Mouse (Mus musculus): Measurements from ENCODE around the gene Zfp362.

The Zfp362 gene

GRCm38 (mm10) chr4:128806043-128806826 lies at the start of gene Zfp362:
Gene Zfp362 (minus strand): TSS chr4:128806045.
- no peak for DNase-seq (ENCODE audit: low spot score)

GRCm38 (mm10) chr4:128855613-128856040 lies 49.8 kb upstream of the Zfp362 start:
- peak; percentile 6 for DNase-seq (ENCODE audit: low spot score)

GRCm38 (mm10) chr4:128853117-128853516 lies 47.3 kb upstream of the Zfp362 start:
- DNase-seq (ENCODE audit: low spot score), result no peak

DNA sequence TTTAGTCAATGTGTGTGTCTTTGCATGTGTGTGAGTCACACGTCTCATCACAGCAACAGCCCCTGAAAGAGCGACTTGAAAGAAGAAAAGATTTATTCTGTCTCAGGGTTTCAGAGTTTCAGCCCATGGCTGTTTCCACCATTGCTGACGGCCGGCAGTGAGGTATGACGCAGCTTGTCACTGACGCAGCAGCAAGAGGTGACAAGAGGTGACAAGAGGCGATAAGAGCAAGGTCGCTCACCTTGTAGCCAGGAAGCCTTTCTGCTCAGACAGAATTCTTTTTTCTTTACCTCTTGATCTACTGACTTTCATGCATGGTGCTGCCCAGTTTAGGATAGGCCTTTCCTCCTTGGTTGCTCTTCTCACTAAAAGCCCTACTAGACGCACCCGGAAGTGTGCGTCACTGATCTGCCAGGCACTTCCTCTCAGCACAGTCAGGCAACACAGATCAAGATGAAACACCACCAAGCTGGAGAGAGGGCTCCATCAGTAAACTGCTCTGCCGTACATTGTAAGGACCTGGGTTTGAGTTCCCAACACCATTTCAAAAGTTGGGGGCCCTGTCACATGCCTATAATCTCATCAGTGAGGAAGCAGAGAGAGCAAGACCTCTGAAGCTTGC lies 46.5 kb upstream of the Zfp362 start:
- no peak for DNase-seq (ENCODE audit: low spot score)

- no peak for DNase-seq (ENCODE audit: low spot score)
These were observed 43.8 kb upstream of the Zfp362 start for GRCm38 (mm10) chr4:128849686-128850085.

DNA sequence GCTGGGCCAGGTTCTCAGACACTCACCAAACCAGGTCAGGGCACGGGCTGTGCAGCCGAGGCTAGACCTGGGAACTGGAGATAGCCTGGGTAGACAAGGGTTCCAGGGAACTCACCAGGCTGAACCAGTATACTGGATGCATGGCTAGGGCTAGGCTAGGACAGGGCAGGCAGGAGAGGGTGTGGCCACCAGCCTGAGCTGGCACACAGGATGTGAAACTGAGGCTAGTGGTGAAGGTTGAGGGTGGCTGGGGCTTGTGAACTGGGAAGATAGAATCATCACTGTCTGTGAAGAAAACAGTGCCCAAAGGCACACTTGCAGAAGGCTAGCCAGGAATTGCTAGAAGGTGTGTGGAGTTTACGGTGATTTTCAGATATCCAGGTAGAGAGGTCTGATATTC lies 43.1 kb upstream of the Zfp362 start:
- no peak for DNase-seq (ENCODE audit: low spot score)

DNA sequence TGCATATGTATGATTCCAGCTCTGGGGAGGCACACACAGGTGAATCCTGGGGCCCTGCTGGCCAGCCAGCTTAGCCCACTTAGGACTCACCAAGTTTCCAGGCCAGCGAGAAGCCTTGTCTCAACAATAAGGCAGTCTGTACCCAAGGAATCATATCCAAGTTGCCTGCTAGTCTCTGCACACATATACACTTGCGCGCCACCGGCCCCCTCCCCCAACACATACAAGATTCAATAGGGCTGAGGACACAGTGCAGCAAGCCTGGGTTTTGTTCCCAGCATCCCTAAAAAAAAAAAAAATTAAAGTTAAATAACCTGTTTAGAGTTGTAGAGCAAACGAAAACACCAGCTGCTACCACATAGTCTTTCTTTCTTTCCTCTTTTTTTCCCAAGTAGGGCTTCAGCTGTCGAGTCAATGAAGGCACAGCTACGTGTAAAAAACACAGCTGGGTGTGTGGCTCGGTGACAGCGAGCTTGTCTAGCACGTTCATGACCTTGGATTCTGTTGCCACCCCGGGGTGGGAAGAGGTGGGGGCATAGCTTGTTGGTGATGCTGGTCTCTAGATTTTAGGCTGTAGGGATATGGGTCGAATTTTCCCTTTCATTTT lies 39.6 kb upstream of the Zfp362 start:
- DNase-seq (ENCODE audit: low spot score), result no peak

- DNase-seq (ENCODE audit: low spot score), result no peak
These were observed 38.7 kb upstream of the Zfp362 start for GRCm38 (mm10) chr4:128844566-128844965.

- no peak for DNase-seq (ENCODE audit: low spot score)
These were observed 35.4 kb upstream of the Zfp362 start for GRCm38 (mm10) chr4:128841259-128841658.

DNA sequence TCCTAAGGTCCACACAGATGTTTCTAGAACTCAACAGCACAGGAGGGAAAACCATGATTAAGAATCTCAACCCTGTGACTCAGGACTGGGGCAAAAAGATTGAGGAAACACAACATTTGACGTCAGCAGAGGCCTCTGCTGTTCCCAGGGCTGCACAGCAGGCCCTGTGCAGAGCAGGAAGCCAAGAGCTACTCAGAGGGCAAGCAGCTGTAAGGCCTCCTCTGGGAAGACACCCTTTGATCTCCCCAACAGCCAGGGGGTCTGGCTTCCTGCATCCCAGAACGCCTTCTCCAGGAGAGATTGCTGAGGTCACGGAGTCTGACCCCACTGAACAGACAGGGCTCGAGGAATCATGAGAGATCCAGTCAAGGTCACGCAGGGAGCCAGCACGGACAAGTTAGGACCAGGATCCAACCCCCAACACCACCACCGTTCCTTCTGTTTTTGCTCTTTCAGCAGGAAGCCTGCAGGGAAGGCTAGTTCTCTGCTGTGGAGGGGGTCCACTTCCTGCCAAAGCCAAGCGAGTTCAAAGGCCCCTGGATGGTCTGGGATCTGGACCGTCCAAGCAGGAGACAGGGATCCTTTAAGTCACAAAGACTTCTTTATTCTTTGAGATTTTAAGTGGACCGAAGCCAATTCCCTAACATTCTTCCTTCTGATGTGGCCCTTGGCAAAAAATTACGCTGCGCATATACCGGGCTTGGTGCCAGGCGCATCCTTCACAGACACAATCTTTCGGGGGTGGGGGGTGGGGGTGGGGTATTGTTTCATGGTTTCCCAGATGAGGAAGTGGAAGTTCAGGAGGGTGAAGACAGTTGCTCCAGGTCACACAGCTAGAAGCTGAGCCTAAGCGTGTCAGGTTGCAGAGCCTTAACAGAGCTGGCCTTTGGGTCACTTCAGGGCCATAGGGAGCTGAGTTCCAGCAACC lies 34.2 kb upstream of the Zfp362 start:
- DNase-seq (ENCODE audit: low spot score), result peak; percentile 37

- DNase-seq (ENCODE audit: low spot score), result no peak
These were observed 32.4 kb upstream of the Zfp362 start for GRCm38 (mm10) chr4:128838202-128838601.

GRCm38 (mm10) chr4:128824131-128824530 lies 18.3 kb upstream of the Zfp362 start:
- DNase-seq (ENCODE audit: low spot score), result no peak

DNA sequence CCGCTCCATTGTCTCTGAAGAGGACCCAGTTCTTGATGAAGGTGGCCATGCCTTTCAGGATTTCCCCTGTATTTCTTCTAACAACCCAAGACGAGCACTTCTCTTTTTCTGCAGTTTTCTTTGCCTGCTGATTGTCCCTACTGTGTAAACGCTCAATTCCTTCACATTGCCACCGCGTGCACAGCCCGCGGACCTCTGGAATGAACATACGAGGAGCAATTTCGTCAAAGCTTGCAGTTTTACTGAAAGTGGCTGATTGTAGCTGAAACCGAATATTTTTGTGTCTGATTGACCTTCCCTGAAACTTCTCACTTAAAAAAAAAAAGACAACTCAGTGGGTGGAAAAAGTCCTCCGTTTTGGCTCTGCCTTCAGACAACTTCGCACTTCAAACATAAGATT lies 14.7 kb upstream of the Zfp362 start:
- DNase-seq (ENCODE audit: low spot score), result no peak

DNA sequence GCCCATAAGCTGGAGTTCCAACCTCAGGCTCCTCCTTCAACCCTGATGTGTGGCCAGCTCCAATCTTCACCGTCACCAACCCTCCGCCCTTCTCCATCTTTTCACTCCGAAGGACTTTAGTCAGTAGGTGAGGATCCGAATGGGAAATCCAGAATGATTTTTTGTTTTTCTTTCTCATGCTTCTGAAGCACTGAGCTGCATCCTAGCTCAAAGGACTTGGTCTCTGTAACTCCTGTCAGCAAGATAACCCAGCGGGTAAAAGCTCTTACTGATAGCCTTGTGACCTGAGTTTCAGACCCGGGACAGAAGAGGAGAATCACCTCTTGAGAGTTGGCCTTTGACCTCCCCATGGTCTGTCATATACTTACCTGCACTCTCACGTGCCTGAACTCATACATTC lies 11.2 kb upstream of the Zfp362 start:
- DNase-seq (ENCODE audit: low spot score), result no peak

GRCm38 (mm10) chr4:128811382-128812056 lies 5.7 kb upstream of the Zfp362 start:
- peak; percentile 91 for DNase-seq (ENCODE audit: low spot score)

DNA sequence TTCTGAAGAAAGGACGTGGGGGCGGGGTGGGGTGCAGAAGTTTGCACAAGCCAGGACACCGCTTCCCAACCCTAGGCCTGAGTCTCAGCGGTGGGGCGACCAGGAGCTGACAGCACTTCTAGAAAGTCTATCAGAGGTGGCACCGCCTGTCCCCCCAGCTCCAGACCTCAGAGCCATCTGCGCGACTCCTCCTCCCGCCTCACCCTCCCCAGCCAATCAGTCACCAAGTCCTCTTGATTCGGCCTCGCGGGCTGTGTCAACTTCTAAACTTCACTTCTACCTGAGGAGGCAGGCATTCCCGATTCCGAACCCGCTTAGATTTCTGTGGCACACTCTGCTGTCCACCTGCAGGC lies 958 bp upstream of the Zfp362 start:
- DNase-seq (ENCODE audit: low spot score), result peak; percentile 22

GRCm38 (mm10) chr4:128805150-128806042 lies 449 bp downstream of the Zfp362 start:
- DNase-seq (ENCODE audit: low spot score), result peak; percentile 43

- peak; percentile 54 for DNase-seq (ENCODE audit: low spot score)
These were observed 1.3 kb downstream of the Zfp362 start for GRCm38 (mm10) chr4:128804426-128805149.

GRCm38 (mm10) chr4:128803569-128803968 lies 2.3 kb downstream of the Zfp362 start:
- DNase-seq (ENCODE audit: low spot score), result no peak

Data from adipocyte (in vitro differentiated cells).